Mouse (Mus musculus) hindbrain, postnatal 0 days (tissue): ENCODE data around the gene Tubg2. TPM values are rescaled to one million over a fixed set of nuclear protein-coding genes. Genes with fewer than 3 reads are reported as not detected.

Experiments
- ATAC-seq: fragments of 200-750 bp; cut with Nextera tagmentation; 2 replicates; pipeline ENCODE4 v1.8.0; 2017; ENCODE audit warnings: mild to moderate bottlenecking, moderate TSS enrichment, moderate library complexity
- DNase-seq: peaks from one replicate; pipeline ENCODE4 v3.0.0-alpha.2; 2015; ENCODE audit warnings: low spot score
- H3K27ac ChIP-seq: fragments of 300-500 bp; sonication (generic); 2 replicates; pipeline ENCODE4 v1.5.1; 2014; ENCODE audit warnings: mild to moderate bottlenecking
- H3K27me3 ChIP-seq: fragments of 300-500 bp; sonication (generic); 2 replicates; pipeline ENCODE4 v1.6.1; 2014; ENCODE audit warnings: low read length, mixed read lengths; ENCODE audit not compliant: insufficient read depth
- H3K36me3 ChIP-seq: fragments of 300-500 bp; sonication (generic); 2 replicates; pipeline ENCODE4 v1.6.1; 2014; ENCODE audit warnings: low read length, mixed read lengths; ENCODE audit not compliant: insufficient read depth
- H3K4me1 ChIP-seq: fragments of 300-500 bp; sonication (generic); 2 replicates; pipeline ENCODE4 v1.6.1; 2014; ENCODE audit warnings: antibody characterized with exemption, low read length, mixed read lengths; ENCODE audit not compliant: insufficient read depth
- H3K4me2 ChIP-seq: fragments of 300-500 bp; sonication (generic); 2 replicates; pipeline ENCODE4 v1.6.1; 2014; ENCODE audit warnings: low read depth, mild to moderate bottlenecking, low read length, moderate library complexity, mixed read lengths
- H3K4me3 ChIP-seq: fragments of 300-500 bp; sonication (generic); 2 replicates; pipeline ENCODE4 v1.5.1; 2014; ENCODE audit warnings: low read length
- H3K9ac ChIP-seq: fragments of 300-500 bp; sonication (generic); replicated peaks from 2 replicates; pipeline ENCODE4 v1.6.1; 2014; ENCODE audit warnings: mild to moderate bottlenecking, low read length, moderate library complexity, mixed read lengths
- H3K9me3 ChIP-seq: fragments of 300-500 bp; sonication (generic); 2 replicates; pipeline ENCODE4 v1.6.1; 2016; ENCODE audit warnings: low read length, mixed read lengths
- CTCF ChIP-seq: IDR thresholded peaks from 2 replicates; pipeline ENCODE4 v1.5.1; 2016; ENCODE audit warnings: antibody characterized with exemption, control low read depth, low read depth
- WGBS: fragments of 180-500 bp; shearing (Covaris S2); extraction: QIAGEN DNeasy Blood & Tissue Kit; methylation state at CpG from one replicate; pipeline ENCODE4 v1.1.7; 2014; 5-methylcytosine and 5-hydroxymethylcytosine counted together
- polyA plus RNA-seq: library from polyadenylated mRNA; unstranded; fragments of >200 nt; fragmentation: Nextera tagmentation; extraction: Ambion mirVana; gene quantifications from 2 replicates; pipeline ENCODE4 v1.2.1, GENCODE M21; 2015
- total RNA-seq: library from RNA; depleted of rRNA; stranded (reverse); fragments of >200 nt; gene quantifications from 2 replicates; pipeline ENCODE4 v1.2.3, GENCODE M21; 2014; rRNA removed

The Tubg2 gene
- total RNA-seq, result 29.7 and 40.8 TPM in 2 replicates
- 57.7 and 62.8 TPM in 2 replicates for polyA plus RNA-seq

DNA sequence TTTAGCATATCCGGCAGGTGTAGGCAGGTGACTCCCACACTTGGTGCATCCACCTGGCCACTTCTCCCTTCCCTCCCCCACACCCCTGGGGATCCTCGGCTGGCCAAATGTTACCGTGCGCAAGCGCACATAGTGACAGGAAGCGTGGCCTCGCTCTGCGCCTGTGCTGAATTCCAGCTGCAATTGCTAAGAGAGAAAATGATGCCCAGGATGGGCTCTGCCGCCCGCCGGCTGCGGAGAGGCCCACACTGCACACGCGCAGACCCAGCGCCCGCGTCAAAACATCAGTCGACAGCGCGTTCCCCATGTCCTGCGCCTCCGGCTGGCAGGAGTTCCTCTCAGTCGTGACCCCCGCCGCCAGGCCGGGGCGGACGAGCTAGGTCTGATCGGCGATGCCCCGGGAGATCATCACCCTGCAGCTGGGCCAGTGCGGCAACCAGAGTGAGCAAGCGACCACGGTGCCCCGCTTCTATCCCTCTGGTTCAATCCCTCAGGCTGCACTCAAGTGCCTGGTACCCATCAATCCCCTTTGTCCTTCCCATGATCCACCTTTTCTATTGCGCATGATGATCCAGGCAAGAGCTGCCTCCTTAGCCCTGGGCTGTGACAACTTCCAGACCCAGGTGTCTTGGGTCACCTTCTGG is at the start of gene Tubg2:
Gene Tubg2, plus strand, starts transcription at position 180 of the 644 bp plus-strand sequence.
- no peaks in the 10 kb centered on the region for H3K4me1 ChIP-seq
- ATAC-seq, result peak; percentile 95

DNA sequence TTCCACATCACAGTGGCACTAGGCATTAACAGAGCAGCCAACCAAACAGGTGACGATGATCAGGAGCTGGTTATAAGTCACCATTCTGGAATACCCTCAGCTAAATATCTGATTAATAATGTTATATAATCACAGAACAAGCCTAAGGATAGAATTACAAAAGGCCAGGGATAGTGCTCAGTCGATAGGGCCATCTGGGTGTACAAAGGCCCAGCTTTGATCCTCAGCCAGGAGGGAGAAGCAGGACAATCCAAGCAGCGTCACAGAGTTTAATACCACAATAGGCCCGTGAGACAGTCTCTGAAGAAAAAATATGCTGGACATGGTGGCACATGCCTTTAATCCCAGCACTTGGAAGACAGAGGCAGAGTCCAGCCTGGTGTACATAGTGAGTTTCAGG is 46.4 kb upstream of the Tubg2 start:
- H3K9me3 ChIP-seq, result no peaks in the 10 kb centered on the region
- no peak overlapping the region for H3K27ac ChIP-seq
- no peak overlapping the region for H3K9ac ChIP-seq
- no peak overlapping the region for H3K4me3 ChIP-seq
- TF ChIP-seq CTCF, result no peak
- H3K36me3 ChIP-seq, result peaks cover 7% of the 10 kb centered on the region; the same call in 1 of the 2 replicates
- ATAC-seq (no peak), DNase-seq (no peak)
- H3K4me1 ChIP-seq, result no peaks in the 10 kb centered on the region
- no peaks in the 10 kb centered on the region for H3K27me3 ChIP-seq
- 53% methylated on average over 4 of the region's 4 CpGs for WGBS
- H3K4me2 ChIP-seq, result no peak overlapping the region

More for the DNA sequence above, at the start of gene Tubg2:
- no peaks in the 10 kb centered on the region for H3K9me3 ChIP-seq
- peak within 1 kb of the TSS; percentile 79 for H3K27ac ChIP-seq
- H3K4me2 ChIP-seq, result peak within 1 kb of the TSS; percentile 62
- H3K36me3 ChIP-seq, result no peaks in the 10 kb centered on the region
- H3K27me3 ChIP-seq, result no peaks in the 10 kb centered on the region
- peak within 1 kb of the TSS; percentile 59 for H3K9ac ChIP-seq
- under 1% methylated on average over 36 of the region's 36 CpGs for WGBS
- peak within 1 kb of the TSS; percentile 33 for H3K4me3 ChIP-seq
- DNase-seq, result peak; percentile 93
- TF ChIP-seq CTCF, result no peak

DNA sequence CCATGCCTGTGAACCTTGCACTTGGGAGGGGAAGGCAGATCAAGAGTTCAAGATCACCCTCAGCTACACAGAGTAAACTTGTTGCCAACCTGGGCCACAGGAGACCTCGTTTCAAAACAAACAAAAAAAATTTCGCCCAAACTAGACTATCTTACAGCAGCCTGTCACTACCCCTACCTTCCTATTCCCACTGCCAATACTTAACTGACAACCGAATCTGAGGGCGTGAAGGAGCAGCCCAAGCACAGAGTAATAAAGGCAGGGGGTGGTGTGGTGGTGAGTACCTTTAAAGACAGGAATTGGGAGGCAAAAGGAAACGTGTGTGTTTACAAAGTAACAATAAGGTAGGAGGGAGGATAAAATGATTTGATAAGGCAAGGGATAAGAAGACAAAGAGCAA is 45.0 kb upstream of the Tubg2 start:
- H3K36me3 ChIP-seq, result peaks cover 2% of the 10 kb centered on the region; the same call in 1 of the 2 replicates
- H3K4me1 ChIP-seq, result no peaks in the 10 kb centered on the region
- ATAC-seq, result no peak
- no peak overlapping the region for H3K4me3 ChIP-seq
- no peak for DNase-seq
- H3K9me3 ChIP-seq, result no peaks in the 10 kb centered on the region
- no peaks in the 10 kb centered on the region for H3K27me3 ChIP-seq
- WGBS, result 68% methylated on average over 5 of the region's 5 CpGs
- no peak overlapping the region for H3K4me2 ChIP-seq
- no peak overlapping the region for H3K27ac ChIP-seq
- H3K9ac ChIP-seq, result no peak overlapping the region
- no peak for TF ChIP-seq CTCF

DNA sequence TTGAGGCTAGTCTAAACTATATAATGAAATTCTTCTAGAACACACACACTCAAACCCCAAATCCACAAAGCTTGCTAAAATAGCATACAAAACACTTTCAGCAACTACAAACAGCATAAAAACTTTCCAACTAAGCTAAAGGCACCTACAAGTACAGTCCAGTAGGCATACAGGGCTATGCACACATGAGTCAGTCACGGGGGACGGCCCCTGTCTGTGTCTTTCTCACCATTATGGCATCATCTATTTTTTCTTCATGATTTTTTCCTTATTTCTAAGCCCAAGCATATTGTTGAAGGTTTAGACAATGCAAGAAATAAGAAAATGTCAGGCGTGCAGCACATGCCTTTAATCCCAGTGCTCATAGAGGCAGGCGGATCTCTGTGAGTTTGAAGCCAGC is 44.5 kb upstream of the Tubg2 start:
- Histone ChIP-seq H3K36me3 (no peaks in the 10 kb centered on the region), H3K4me2 (no peak overlapping the region), H3K9ac (no peak overlapping the region), H3K27me3 (no peaks in the 10 kb centered on the region), H3K27ac (no peak overlapping the region), H3K4me1 (no peaks in the 10 kb centered on the region), H3K9me3 (no peaks in the 10 kb centered on the region), H3K4me3 (no peak overlapping the region)
- no peak for TF ChIP-seq CTCF
- 91% methylated on average over 4 of the region's 4 CpGs for WGBS
- no peak for DNase-seq
- no peak for ATAC-seq

DNA sequence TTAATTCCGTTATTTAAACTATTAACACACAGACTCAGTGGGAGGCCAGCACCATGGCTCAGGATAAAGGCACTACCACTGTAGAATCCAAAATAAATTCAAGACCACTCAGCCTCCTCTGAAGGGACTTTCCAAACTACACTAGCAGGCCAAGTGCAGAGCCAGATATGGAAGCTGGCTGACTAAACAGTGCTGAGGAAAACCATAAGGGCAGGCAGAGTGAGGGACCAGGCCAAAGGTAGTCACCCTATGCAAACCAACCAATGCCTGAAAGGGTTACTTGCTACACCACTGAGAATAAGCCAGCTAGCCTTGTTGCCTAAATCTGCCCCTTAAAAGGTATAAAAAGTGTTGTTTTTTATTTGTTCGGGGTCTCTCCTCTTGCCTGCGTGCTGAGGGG is 43.5 kb upstream of the Tubg2 start:
- no peak for TF ChIP-seq CTCF
- ATAC-seq, result no peak
- Histone ChIP-seq H3K4me1 (no peaks in the 10 kb centered on the region), H3K9me3 (no peaks in the 10 kb centered on the region), H3K27ac (no peak overlapping the region), H3K4me2 (no peak overlapping the region), H3K4me3 (no peak overlapping the region), H3K27me3 (no peaks in the 10 kb centered on the region), H3K36me3 (no peaks in the 10 kb centered on the region), H3K9ac (no peak overlapping the region)
- WGBS, result 90% methylated on average over 3 of the region's 3 CpGs
- DNase-seq, result no peak

DNA sequence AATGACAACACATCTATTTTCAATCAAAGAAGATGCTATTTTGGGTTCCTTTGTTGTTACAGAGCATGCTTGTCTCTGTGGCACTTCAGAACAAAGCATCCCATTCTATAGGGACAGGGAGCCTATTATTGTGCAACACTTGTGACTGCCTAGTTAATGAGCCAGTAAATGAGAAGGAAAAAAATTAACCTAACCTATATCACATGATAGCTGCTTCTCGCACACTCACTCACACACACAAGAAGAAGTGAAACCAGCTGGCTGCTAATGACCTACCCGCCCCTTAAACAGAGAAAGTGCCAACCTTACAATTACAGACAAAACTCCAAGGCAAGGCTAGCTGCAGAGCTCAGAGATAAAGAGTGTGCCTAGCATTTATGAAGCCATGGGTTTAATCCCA is 40.1 kb upstream of the Tubg2 start:
- ATAC-seq, result no peak

DNA sequence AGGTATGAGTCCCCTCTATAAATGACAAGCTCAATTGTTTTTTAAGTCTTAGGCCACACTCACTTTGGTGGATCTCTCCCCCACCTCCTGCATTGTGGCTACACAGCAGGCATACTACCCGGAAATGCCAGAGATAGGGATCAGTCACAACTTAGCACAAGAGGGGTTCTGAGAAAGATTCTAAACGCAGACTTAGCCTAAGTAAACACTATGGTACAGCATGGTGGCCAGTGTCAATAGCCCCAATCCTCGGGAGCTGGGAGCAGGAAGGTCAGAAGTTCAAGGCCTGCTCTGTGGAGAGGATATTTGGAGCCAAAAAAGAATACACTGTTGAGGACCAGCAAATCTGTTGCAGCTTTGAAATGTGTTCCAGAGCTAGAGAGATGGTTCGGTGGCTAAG is 37.6 kb upstream of the Tubg2 start:
- no peaks in the 10 kb centered on the region for H3K9me3 ChIP-seq
- no peak overlapping the region; the same call in 1 of the 2 replicates for H3K4me3 ChIP-seq
- ATAC-seq, result no peak
- no peak for DNase-seq
- TF ChIP-seq CTCF, result no peak
- no peaks in the 10 kb centered on the region for H3K27me3 ChIP-seq
- no peak overlapping the region for H3K27ac ChIP-seq
- peaks cover 14% of the 10 kb centered on the region; the same call in 1 of the 2 replicates for H3K4me1 ChIP-seq
- peak overlapping the region; percentile 78 for H3K4me2 ChIP-seq
- H3K9ac ChIP-seq, result peak overlapping the region; percentile 93; the same call in 1 of the 2 replicates
- peaks cover under 1% of the 10 kb centered on the region; the same call in 1 of the 2 replicates for H3K36me3 ChIP-seq
- WGBS, result 54% methylated on average over 4 of the region's 4 CpGs

More for the DNA sequence above, 40.1 kb upstream of the Tubg2 start:
- Histone ChIP-seq H3K9me3 (no peaks in the 10 kb centered on the region), H3K36me3 (no peaks in the 10 kb centered on the region), H3K4me3 (no peak overlapping the region), H3K27me3 (no peaks in the 10 kb centered on the region), H3K4me1 (peaks cover 9% of the 10 kb centered on the region; the same call in 1 of the 2 replicates), H3K4me2 (no peak overlapping the region), H3K9ac (no peak overlapping the region), H3K27ac (no peak overlapping the region)
- DNase-seq, result no peak
- WGBS, result 47% methylated on average over 2 of the region's 2 CpGs
- no peak for TF ChIP-seq CTCF
